Mouse (Mus musculus): ENCODE measurements around the gene Arpc2.

DNA sequence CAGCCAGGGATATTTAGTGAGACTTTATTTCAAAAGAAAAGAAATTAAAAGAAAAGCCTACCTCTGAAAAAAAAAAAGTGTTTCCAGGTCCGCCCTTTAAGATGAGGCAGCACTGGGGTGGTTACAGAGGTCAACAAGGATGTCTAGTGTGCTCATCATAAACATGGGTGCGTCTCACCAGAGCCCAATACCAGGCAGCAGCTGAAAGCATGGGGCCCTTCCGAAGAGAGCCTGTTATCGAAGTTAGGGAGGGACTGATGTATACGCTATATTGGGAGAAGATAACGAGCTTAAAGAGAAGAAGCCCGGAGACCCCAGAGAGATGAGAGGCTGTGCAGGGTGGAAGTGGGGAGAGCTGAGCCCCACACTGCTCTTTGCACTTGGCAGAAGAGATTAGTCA is 3.3 kb downstream of the Arpc2 start:
- no peak for TF ChIP-seq TCF12 (IDR thresholded peaks at IDR 0.05; ENCODE audit: insufficient read depth, poor library complexity, severe bottlenecking)
- TF ChIP-seq MYOD1 (IDR thresholded peaks at IDR 0.05; ENCODE audit: control insufficient read depth in 1 of 3, insufficient read length in 2 of 3, low read depth in 2 of 3), result no peak
- TF ChIP-seq POLR2A (IDR thresholded peaks at IDR 0.05; ENCODE audit: insufficient read length, low read depth), result no peak
- no peak for TF ChIP-seq MAX (IDR thresholded peaks at IDR 0.05; ENCODE audit: low read depth)
- no peak for TF ChIP-seq TCF3 (IDR thresholded peaks at IDR 0.05; ENCODE audit: insufficient read length, low read depth)

Data from myocyte (in vitro differentiated cells).